Mouse (Mus musculus) embryonic fibroblast, embryonic 13.5 days (primary cell): ENCODE measurements around the gene Stoml1.

Experiments
- CTCF ChIP-seq: IDR thresholded peaks from 2 replicates; pipeline ENCODE4 v1.5.1; 2011; ENCODE audit warnings: mild to moderate bottlenecking, control low read depth, low read length, moderate library complexity, borderline replicate concordance; ENCODE audit not compliant: insufficient read depth
- POLR2A ChIP-seq: IDR thresholded peaks from 2 replicates; pipeline ENCODE4 v1.6.1; 2011; ENCODE audit warnings: low read depth, mild to moderate bottlenecking, control low read depth, low read length, moderate library complexity

- TF ChIP-seq POLR2A (no peak), CTCF (no peak)
These were observed 2.1 kb downstream of the Stoml1 start for GRCm38 (mm10) chr9:58255105-58255504.
